Mouse (Mus musculus) cerebellum, adult 9-11 months (tissue): Measurements from ENCODE around the gene Il5ra.

Experiments used
- DNase-seq: peaks from one replicate; pipeline ENCODE4 v3.0.0; 2022

Gene Il5ra

GRCm38 (mm10) chr6:106748887-106749388, at the start of gene Il5ra:
TSS of gene Il5ra (minus strand) at chr6:106749037.
- no peak for DNase-seq

GRCm38 (mm10) chr6:106794094-106794814, 45.4 kb upstream of the Il5ra start:
- DNase-seq = no peak

DNA sequence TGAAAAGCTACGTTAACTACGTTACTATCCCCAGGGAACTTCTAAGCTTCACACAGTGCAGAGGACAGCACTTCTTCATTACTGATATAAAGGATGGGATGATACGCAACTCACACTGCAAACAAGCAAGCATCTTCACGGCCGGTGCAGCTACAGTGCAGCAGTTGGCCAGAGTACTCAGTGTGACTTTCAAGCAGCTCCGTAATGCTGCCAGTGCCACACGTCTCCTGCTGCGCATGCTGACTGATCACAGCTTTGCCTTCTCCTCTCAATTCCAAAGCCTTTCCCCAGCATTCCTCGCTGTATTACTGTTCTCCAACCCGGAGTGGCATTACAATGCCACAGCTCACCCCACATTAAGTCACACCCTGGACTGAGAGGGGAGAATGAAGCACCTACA, 44.8 kb upstream of the Il5ra start:
- no peak for DNase-seq

DNA sequence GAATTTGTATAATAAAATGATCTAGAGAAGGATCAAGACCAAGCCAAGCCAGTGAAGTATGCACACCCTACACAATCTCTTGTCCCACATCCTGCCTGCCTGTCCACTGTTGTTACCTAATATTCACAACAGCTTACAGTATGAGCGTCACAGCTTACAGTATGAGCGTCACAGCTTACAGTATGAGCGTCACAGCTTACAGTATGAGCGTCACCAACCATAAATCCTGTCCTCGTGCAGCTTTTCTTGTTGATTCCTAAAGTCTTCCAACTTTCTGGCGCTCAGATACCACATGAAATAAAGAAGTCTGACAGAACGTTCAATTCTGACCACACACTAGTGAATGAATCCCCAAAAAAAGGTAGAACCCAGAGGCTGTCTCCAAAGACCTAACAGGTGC, 44.3 kb upstream of the Il5ra start:
- no peak for DNase-seq

DNA sequence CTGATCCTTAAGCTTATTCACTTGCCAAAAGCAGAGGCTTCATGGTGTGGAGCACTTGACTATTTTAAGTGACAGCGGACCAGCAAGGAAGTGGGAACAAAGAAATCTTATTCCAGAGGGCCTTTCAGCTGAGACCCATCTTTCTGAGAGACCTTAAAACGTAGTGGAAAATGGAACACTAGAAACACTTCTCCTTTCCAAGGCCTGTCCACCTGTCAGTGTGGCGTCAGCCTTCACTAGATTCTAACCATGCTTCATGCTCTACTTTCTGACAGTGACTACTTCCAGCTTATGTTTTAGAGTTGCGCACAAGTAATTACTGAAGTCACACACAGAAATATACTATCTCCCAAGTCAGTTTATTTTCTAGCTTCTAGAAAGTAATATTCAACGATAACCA, 43.6 kb upstream of the Il5ra start:
- no peak for DNase-seq

GRCm38 (mm10) chr6:106791429-106791828, 42.6 kb upstream of the Il5ra start:
- no peak for DNase-seq

- DNase-seq = no peak
Measured at GRCm38 (mm10) chr6:106787138-106787537, 38.3 kb upstream of the Il5ra start.

GRCm38 (mm10) chr6:106770046-106770445, 21.2 kb upstream of the Il5ra start:
- DNase-seq = no peak

- DNase-seq = no peak
Measured at GRCm38 (mm10) chr6:106769290-106769866, 20.5 kb upstream of the Il5ra start.

- DNase-seq = peak; percentile 96
Measured at GRCm38 (mm10) chr6:106768640-106769289, 19.9 kb upstream of the Il5ra start, which contains the start of gene Trnt1. TSS of gene Trnt1 (plus strand) at chr6:106769120.

GRCm38 (mm10) chr6:106766774-106767173, 17.9 kb upstream of the Il5ra start:
- DNase-seq = no peak

GRCm38 (mm10) chr6:106765892-106766291, 17.1 kb upstream of the Il5ra start:
- DNase-seq = no peak

DNA sequence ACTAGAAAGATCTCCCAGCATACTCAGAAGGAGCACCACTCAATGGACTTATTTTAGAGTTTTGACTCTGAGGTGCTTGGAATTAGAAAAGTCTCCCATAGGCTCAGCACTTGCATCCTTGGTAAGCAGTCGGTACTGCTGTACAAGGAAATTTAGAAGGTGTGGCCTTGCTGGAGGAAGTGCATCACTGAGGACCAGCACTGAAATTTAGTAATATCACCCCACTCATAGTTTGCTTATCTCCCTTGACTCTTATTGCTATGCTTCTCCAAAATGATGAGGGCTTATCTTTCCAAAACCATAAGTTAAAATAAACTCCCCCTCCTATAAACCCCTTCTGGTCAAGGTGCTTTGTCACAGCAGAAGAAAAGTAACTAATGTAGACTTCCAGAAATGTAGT, 12.6 kb upstream of the Il5ra start:
- no peak for DNase-seq

- DNase-seq = no peak
Measured at GRCm38 (mm10) chr6:106760473-106761218, 11.8 kb upstream of the Il5ra start.

DNA sequence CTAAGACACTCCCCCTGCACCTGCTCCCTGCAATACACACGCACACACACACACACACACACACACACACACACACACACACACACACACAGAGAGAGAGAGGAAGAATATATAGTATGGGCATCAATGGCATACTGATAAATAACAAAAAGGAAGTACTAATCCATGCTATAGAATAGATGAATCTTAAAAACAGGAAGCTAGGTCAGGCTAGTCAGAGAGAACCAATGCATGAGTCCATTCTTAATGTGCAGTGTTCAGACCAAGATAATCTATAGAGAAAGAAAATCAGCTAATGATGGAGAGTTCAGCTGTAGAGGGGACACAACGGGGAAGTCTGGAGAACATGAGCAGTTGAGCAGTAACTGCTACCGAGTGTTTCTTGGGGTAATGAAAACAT, 9.5 kb upstream of the Il5ra start:
- DNase-seq = no peak

DNA sequence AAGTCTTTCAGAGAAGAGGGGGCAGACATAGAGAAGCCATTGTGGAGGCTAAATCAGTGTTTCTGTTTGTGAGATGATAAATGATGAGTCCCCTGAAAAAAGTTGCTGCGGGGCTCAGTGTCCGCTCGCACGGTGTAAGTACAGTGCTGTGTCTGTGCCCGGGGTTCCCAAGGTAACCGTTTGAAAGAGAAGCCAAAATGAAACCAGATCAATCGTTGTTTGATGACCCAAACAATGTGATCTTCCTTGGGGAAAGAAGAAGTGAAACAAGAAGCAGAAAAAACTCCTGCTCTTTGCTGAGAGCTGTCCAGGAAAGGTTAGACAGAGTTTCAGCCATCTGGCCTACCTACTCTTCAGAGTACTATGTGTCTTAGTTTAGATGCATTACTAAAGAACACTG, 1.5 kb upstream of the Il5ra start:
- DNase-seq = no peak

DNA sequence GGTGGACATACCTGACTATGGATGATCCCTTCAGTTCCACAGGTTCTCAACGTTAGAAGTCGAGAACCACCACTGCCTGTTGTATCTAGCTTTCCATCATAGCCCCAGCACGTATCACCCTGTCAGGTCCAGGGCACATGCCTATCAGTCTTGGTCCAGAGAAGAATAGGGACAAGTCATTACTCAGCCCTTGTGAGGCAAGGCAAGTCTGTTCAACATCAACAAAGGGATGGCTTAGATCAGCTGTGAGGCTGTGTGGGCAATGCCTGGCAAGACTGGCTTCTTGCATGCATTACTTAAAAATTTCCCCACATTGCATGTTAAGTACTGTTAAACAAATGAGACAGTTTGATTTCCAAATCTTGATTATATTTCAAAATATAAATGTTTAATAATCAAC, 1.0 kb downstream of the Il5ra start:
- DNase-seq = no peak

GRCm38 (mm10) chr6:106747251-106747650, 1.6 kb downstream of the Il5ra start:
- DNase-seq = no peak

GRCm38 (mm10) chr6:106745673-106746394, 3.0 kb downstream of the Il5ra start:
- DNase-seq = no peak

DNA sequence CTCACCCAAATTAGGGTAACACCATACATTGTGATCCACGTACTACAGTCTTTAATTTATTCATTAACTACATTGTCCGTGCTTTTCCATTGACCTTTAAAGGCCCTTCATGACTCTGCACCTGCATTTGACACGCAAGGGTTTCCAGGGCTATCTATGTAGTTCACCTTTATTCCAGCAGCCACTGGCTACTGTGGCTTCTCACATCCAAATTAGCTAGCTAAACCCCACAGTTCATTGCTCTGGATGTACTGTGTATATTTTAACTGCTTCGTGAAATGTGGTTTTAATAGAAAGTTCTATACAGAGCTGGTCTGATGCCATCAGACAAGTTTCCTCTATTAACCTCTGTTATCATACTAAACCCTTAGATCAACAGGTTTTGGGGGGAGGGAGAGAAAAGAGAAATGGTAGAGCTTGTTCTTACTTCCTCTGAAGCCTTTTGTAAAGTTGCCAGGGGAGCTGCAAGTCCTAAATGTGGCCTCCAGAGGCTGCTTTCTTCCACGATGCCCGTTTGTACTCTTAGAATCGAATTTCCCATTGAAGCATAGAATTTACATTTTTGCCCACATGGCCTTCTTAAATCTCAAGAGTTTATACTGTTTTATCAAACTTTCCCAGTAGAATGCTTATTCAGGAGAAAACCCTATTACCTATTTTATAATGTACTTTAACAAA, 5.1 kb downstream of the Il5ra start:
- DNase-seq = no peak

DNA sequence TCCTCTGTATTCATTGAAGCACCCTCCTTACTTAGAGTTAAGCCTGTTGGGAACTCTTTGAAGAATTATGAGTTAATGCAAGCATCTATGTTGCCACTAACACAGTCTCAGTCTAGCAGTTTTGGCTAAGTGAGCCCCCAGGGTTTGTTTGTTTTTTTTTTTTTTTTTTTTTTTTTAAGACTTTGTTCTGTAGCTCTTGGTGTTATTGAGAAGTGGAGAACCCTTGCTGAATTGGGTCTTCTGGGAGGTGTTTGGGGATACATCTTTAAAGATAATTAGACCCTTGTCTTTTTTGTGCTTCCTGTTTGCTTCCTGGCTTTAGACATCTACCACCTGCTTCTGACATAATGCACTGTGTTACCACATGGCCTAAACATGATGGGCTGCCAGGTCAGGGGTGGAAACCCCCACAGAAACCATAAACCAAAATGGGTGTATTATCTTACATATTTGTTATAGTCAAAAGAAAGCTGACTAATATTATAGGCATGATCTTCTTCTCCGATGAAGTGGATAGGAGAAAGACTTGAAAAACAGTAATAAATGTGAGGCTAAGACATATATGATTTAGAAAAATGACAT, 8.5 kb downstream of the Il5ra start:
- no peak for DNase-seq

DNA sequence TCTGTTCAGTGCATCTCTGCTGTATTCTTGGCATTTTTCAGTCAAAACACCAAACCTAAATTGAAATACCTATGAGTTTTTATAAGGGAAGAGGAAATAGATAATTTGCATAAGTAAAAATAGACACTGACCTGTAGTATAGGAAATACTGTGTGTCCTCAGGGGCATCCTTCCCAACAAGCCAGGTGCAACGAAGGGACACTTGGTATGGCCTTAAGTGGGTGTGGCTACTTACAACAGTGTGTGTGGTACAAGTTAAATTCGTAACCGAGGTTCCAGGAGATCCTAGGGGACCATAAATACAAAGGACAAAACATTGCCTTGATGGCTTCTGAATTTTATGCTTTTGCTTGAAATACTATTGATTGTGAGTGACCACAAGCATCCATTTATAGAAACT, 10.6 kb downstream of the Il5ra start:
- DNase-seq = no peak
